Mouse (Mus musculus): ENCODE measurements around the gene Zc3h13.

The Zc3h13 gene

GRCm38 (mm10) chr14:75284193-75284915 lies at the start of gene Zc3h13:
TSS of gene Zc3h13 (plus strand) at chr14:75284373.
- peak; percentile 96 for DNase-seq (ENCODE audit: low read depth, low spot score)

- no peak for DNase-seq (ENCODE audit: low read depth, low spot score)
Measured at GRCm38 (mm10) chr14:75235552-75235951, 48.6 kb upstream of the Zc3h13 start.

GRCm38 (mm10) chr14:75235955-75236635 lies 48.1 kb upstream of the Zc3h13 start:
- no peak for DNase-seq (ENCODE audit: low read depth, low spot score)

- no peak for DNase-seq (ENCODE audit: low read depth, low spot score)
Measured at GRCm38 (mm10) chr14:75236636-75237003, 47.6 kb upstream of the Zc3h13 start.

- no peak for DNase-seq (ENCODE audit: low read depth, low spot score)
Measured at GRCm38 (mm10) chr14:75237096-75237495, 47.1 kb upstream of the Zc3h13 start.

GRCm38 (mm10) chr14:75238054-75238692 lies 46.0 kb upstream of the Zc3h13 start:
- no peak for DNase-seq (ENCODE audit: low read depth, low spot score)

- DNase-seq (ENCODE audit: low read depth, low spot score) = no peak
Measured at GRCm38 (mm10) chr14:75242087-75242486, 42.1 kb upstream of the Zc3h13 start, which contains the start of gene Cpb2. TSS of gene Cpb2 (plus strand) at chr14:75242287.

GRCm38 (mm10) chr14:75246024-75247000 lies 37.9 kb upstream of the Zc3h13 start:
- no peak for DNase-seq (ENCODE audit: low read depth, low spot score)

- DNase-seq (ENCODE audit: low read depth, low spot score) = no peak
Measured at GRCm38 (mm10) chr14:75250432-75250831, 33.7 kb upstream of the Zc3h13 start.

- DNase-seq (ENCODE audit: low read depth, low spot score) = no peak
Measured at GRCm38 (mm10) chr14:75256521-75256920, 27.7 kb upstream of the Zc3h13 start.

- no peak for DNase-seq (ENCODE audit: low read depth, low spot score)
Measured at GRCm38 (mm10) chr14:75269531-75269930, 14.6 kb upstream of the Zc3h13 start.

- DNase-seq (ENCODE audit: low read depth, low spot score) = no peak
Measured at GRCm38 (mm10) chr14:75279716-75280115, 4.5 kb upstream of the Zc3h13 start.

- no peak for DNase-seq (ENCODE audit: low read depth, low spot score)
Measured at GRCm38 (mm10) chr14:75280406-75280805, 3.8 kb upstream of the Zc3h13 start.

GRCm38 (mm10) chr14:75283609-75284192 lies 472 bp upstream of the Zc3h13 start:
- peak; percentile 26 for DNase-seq (ENCODE audit: low read depth, low spot score)

- DNase-seq (ENCODE audit: low read depth, low spot score) = no peak
Measured at GRCm38 (mm10) chr14:75301081-75301480, 16.9 kb downstream of the Zc3h13 start.

GRCm38 (mm10) chr14:75303807-75304206 lies 19.6 kb downstream of the Zc3h13 start:
- no peak for DNase-seq (ENCODE audit: low read depth, low spot score)

GRCm38 (mm10) chr14:75307855-75308254 lies 23.7 kb downstream of the Zc3h13 start:
- no peak for DNase-seq (ENCODE audit: low read depth, low spot score)

- no peak for DNase-seq (ENCODE audit: low read depth, low spot score)
Measured at GRCm38 (mm10) chr14:75309336-75309992, 25.3 kb downstream of the Zc3h13 start.

GRCm38 (mm10) chr14:75314484-75314883 lies 30.3 kb downstream of the Zc3h13 start:
- no peak for DNase-seq (ENCODE audit: low read depth, low spot score)

GRCm38 (mm10) chr14:75318736-75319135 lies 34.6 kb downstream of the Zc3h13 start:
- DNase-seq (ENCODE audit: low read depth, low spot score) = no peak
